18 mouse cellular contexts compared by ENCODE assay signal in genomic region chr2:128061491-128061890, GRCm38 (mm10).
DNase-seq lines count a peak whose midpoint lies in the region; ATAC-seq and TF ChIP-seq lines count a peak whose summit lies in the region.
"Had no signal": no experiment of that assay in that cellular context is flagged by ENCODE, and none has a peak within 500 bp of the region (broad histone marks: within the 10 kb centered on the region; RNA-seq: fewer than 3 reads in every experiment).

No protein-coding gene starts in this region.

- ATAC-seq in lung, embryonic 14.5 days (ENCODE audit: insufficient read depth): peak; percentile 85
- ATAC-seq in forebrain, embryonic 16.5 days: no peak
- ATAC-seq: hindbrain, postnatal 0 days; intestine, postnatal 0 days; midbrain, embryonic 15.5 days had no signal

- H3K9me3 ChIP-seq in lung, embryonic 14.5 days (ENCODE audit: low read depth, low read length): no peaks in the 10 kb centered on the region
- H3K9me3 ChIP-seq in forebrain, embryonic 16.5 days (ENCODE audit: control insufficient read depth, low read length): no peaks in the 10 kb centered on the region
- H3K9me3 ChIP-seq: forebrain, embryonic 10.5 days; hindbrain, embryonic 10.5 days; midbrain, embryonic 15.5 days; neural tube, embryonic 15.5 days had no signal

- H3K9ac ChIP-seq in lung, embryonic 14.5 days: no peak overlapping the region
- no peak overlapping the region for H3K9ac ChIP-seq in forebrain, embryonic 16.5 days (replicated peaks; ENCODE audit: low read depth, low read length)
- H3K9ac ChIP-seq: midbrain, embryonic 15.5 days; neural tube, embryonic 15.5 days had no signal

- H3K27me3 ChIP-seq in lung, embryonic 14.5 days (ENCODE audit: insufficient read depth, low read length): no peaks in the 10 kb centered on the region
- H3K27me3 ChIP-seq in forebrain, embryonic 16.5 days (replicated peaks; ENCODE audit: control insufficient read depth, insufficient read depth, low read length): no peaks in the 10 kb centered on the region
- H3K27me3 ChIP-seq: midbrain, embryonic 15.5 days; neural tube, embryonic 15.5 days had no signal

- H3K4me3 ChIP-seq in lung, embryonic 14.5 days (ENCODE audit: low read depth, low read length): no peak overlapping the region
- H3K4me3 ChIP-seq in forebrain, embryonic 16.5 days (replicated peaks; ENCODE audit: low read length): no peak overlapping the region
- H3K4me3 ChIP-seq: forebrain, embryonic 10.5 days; hindbrain, embryonic 10.5 days; layer of hippocampus, adult 2 months; midbrain, embryonic 15.5 days; neural tube, embryonic 15.5 days had no signal

- 44% methylated on average over 7 of the region's 7 CpGs for WGBS in lung, embryonic 14.5 days
- WGBS in forebrain, embryonic 16.5 days: 86% methylated on average over 7 of the region's 7 CpGs

- DNase-seq in lung, embryonic 14.5 days: peak; percentile 77
- DNase-seq in lung, postnatal 25 days (ENCODE audit: low spot score): no peak
- peak; percentile 16 for DNase-seq in CD4-positive helper T cell, adult 2 months (ENCODE audit: low read depth, low spot score)
- peak; percentile 4 for DNase-seq in NIH3T3 (ENCODE audit: low read depth)
- peak; percentile 27 for DNase-seq in skeletal muscle tissue, adult 2 months (ENCODE audit: low read depth, low spot score)
- DNase-seq in neural tube, embryonic 10.5 days (ENCODE audit: extremely low spot score, low spot score): no peak
- DNase-seq: adrenal gland, adult 8-10 months; cerebellum, adult 11-12 months; cerebellum, postnatal 10 days; kidney, postnatal 25 days had no signal

- H3K4me2 ChIP-seq in lung, embryonic 14.5 days: no peak overlapping the region
- no peak overlapping the region for H3K4me2 ChIP-seq in forebrain, embryonic 16.5 days (ENCODE audit: low read length)
- H3K4me2 ChIP-seq: midbrain, embryonic 15.5 days; neural tube, embryonic 15.5 days had no signal

- no peaks in the 10 kb centered on the region for H3K36me3 ChIP-seq in lung, embryonic 14.5 days (ENCODE audit: insufficient read depth)
- H3K36me3 ChIP-seq in forebrain, embryonic 16.5 days (ENCODE audit: control insufficient read depth, insufficient read depth): no peaks in the 10 kb centered on the region
- H3K36me3 ChIP-seq: forebrain, embryonic 10.5 days; hindbrain, embryonic 10.5 days; midbrain, embryonic 15.5 days; neural tube, embryonic 15.5 days had no signal

- no peak for TF ChIP-seq CTCF in lung, embryonic 14.5 days (IDR thresholded peaks at IDR 0.05; ENCODE audit: low read depth)

- H3K4me1 ChIP-seq in lung, embryonic 14.5 days (ENCODE audit: insufficient read depth): no peaks in the 10 kb centered on the region
- no peaks in the 10 kb centered on the region for H3K4me1 ChIP-seq in forebrain, embryonic 16.5 days (replicated peaks; ENCODE audit: control insufficient read depth, insufficient read depth, low read length)
- H3K4me1 ChIP-seq: midbrain, embryonic 15.5 days; neural tube, embryonic 15.5 days had no signal

- H3K27ac ChIP-seq in lung, embryonic 14.5 days (ENCODE audit: low read depth): no peak overlapping the region
- no peak overlapping the region for H3K27ac ChIP-seq in forebrain, embryonic 16.5 days (ENCODE audit: low read length)
- H3K27ac ChIP-seq: forebrain, embryonic 10.5 days; hindbrain, embryonic 10.5 days; hindbrain, postnatal 0 days; layer of hippocampus, adult 2 months; midbrain, embryonic 15.5 days; neural tube, embryonic 15.5 days had no signal

Comparison
In these comparisons a context has a peak if more than half of its experiments do, and no peak if none do; other contexts are left out.
1. DNase-seq: peak in lung, embryonic 14.5 days (single experiment), CD4-positive helper T cell, adult 2 months (single experiment), NIH3T3 (single experiment) and skeletal muscle tissue, adult 2 months (single experiment); none in lung, postnatal 25 days (single experiment) and neural tube, embryonic 10.5 days (single experiment).